Mouse (Mus musculus) embryo, embryonic 10.5 days (tissue): Measurements from ENCODE around the gene Gm9887.
A peak's percentile ranks its signal among the peaks of the same experiment; 100 is the strongest.

Experiments
- DNase-seq: peaks from one replicate; pipeline ENCODE4 v3.0.0-alpha.2; 2015; ENCODE audit warnings: low spot score

Gm9887 gene

DNA sequence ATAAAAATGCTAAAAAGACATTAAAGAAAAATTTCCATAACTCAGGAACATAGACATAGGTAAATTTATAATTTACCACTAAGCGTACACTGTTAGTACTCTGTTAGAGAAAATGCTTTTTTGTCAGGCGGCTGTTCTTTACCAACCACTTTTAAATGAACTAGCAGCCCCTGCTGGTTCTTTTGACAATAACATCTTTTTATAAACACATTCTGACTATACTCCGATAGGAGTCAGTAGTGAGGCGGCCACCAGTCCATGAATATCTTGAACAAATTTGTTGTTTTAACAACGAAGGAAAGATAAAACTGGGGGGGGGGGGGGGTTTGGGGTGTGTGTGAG, 11.6 kb downstream of the Gm9887 start:
- DNase-seq: peak; percentile 82

DNA sequence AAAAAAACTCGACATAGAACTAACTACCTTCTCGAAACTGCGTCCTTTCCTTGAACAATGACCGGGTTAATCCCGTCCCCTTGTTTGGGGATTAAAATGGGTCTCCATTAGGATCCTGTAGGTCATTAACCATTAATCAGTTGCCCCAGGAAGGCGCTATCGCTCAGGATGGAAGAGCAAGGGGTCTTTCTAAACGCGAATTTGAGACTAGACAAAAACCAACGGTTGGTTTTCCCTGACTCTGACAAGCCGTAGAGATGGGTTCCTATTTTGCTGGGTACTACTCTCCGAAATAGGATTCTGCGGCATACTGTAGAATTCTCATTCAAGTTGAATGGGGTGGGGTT, 15.0 kb downstream of the Gm9887 start:
- DNase-seq: no peak

DNA sequence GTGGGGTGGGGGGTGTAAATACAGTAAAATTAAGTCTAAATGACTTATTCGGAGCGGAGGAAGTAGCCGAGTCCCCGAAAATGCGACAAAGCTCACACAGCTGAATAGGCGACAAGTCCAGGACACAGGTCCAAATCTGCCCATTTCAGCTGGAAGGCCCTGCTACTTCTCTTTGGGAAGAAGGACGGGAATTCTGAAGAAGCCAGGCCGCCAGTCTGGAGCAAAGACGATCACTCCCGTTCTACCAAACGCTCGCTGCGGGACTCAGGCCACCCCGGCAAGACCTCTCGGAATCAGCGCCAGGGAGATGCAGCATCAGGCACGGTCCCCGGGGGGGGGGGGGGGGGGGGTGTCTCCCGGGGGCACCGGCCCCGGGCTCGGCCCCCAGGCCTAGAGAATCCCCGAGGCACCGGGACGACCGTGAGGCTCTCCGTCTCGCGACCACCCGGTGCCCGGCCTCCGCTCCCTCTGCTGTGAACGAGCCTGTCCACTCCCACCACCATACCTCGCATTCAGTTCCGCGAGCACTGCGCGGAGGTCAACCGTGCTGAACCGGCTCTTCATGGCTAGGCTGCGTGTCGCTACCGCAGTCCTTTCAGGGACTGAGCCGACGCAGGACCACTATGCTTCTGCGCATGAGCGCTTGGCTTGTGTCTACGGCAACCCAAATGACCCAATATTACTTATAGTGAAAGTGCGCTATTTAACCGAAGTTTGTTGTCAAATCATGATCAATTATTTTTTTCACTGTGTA, 15.5 kb downstream of the Gm9887 start, which contains the start of gene Nemf:
Gene Nemf (minus strand): TSS at position 620 of the 754 bp plus-strand sequence.
- DNase-seq: peak; percentile 94

DNA sequence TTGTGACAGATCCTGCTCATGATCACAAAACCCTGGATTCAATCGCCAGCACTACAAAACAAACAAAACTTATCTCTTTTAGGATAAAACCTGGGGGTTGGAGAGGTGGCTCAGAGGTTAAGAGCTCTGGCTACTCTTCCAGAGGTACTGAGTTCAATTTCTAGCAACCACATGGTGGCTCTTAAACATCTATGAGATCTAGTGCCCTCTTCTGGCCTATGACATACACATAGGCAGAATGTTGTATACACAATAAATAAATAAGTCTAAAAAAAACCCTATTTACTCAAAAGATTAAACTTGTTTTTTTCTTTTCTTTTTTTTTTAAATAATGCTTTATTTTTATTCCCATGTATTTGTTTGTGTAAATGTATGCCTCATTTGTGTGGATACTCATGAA, 20.6 kb downstream of the Gm9887 start:
- DNase-seq: no peak

DNA sequence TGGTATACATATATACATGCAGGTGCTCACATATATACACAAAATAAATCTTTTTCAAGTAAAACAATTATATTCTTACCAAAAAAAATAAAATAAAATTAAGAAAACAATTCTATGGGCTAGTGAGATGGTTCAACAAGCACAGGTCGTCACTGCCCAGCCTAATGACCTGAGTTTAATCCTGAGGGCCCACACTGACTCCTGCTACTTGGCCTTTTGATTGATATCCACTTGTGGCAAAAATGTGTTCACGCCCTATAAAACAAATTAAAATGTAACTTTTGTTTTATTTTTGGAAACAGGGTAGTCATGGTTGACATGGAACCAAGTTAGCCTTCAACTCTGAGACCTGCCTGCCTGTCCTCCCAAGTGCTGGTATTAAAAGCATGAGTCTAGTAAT, 22.3 kb downstream of the Gm9887 start:
- DNase-seq: no peak

DNA sequence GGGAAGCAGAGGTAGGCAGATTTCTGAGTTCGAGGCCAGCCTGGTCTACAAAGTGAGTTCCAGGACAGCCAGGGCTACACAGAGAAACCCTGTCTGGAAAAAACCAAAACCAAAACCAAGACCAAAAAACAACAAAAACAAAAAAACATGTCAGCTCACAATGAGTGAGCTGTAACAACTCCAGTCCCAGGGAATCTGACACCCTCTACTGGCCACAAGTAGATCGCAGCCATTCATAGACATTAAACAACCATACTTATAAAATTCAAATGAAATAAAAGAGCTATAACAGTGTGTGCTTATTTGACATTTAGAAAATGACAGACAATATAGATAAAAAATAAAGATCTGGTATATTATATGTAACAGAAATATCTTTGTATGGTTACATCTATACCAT, 38.7 kb downstream of the Gm9887 start:
- DNase-seq: peak; percentile 55

DNA sequence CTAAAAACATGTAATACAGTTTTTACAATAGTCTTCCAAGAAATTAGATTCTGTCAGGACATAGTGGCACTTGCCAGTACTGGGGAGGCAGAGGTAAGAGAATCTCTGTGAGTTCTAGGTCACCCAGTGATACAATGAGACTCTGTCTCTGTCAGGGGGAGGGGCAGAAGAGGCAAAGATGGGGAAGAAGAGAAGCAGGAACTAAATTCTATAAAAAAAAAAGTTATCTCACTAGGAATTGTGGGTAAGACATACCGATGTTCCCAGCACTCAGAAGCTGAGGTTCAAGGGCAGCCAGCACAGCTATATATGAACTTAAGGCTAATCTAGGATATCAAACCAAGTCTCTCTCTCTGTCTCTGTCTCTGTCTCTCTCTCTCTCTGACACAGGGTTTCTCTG, 40.1 kb downstream of the Gm9887 start:
- no peak for DNase-seq

DNA sequence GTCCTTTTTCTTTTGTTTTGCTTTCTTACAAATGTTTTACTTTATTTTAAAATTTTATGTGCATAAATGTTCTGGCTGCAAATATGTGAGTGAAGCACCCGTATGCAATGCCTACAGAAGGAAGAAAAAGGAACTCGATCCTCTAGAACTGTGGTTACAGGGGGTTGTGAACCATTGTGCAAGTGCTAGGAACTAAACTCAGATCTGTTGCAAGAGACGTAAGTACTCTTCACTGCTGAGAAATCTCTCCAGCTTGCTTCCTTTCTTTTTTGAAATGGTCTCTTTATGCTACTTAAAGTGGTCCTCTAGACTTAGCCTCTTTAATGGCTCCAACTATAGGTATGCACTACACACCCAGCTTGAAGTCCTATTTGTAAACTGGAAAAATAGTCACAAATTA, 41.1 kb downstream of the Gm9887 start:
- DNase-seq: no peak
